Mouse (Mus musculus): Measurements from ENCODE around the gene Slc8a1. TPM values are rescaled to one million over a fixed set of nuclear protein-coding genes. Genes with fewer than 3 reads are reported as not detected.

The Slc8a1 gene
- total RNA-seq (2014; rRNA removed) (3.6 and 3.8 TPM in 2 replicates), polyA plus RNA-seq (2012; rRNA removed) (0.10 and 0.27 TPM in 2 replicates)

- no peak within 1 kb of the TSS for H3K4me3 ChIP-seq (ENCODE audit: insufficient read depth, low read depth, low read length)
- no peak for DNase-seq (ENCODE audit: extremely low read depth, low read depth, low spot score)
- WGBS: 80% methylated on average over 14 of the region's 14 CpGs
- no peaks in the 10 kb centered on the region for H3K27me3 ChIP-seq (ENCODE audit: control insufficient read depth, insufficient read depth, low read length)
- no peaks in the 10 kb centered on the region for H3K4me1 ChIP-seq (ENCODE audit: control insufficient read depth, insufficient read depth, low read length)
- H3K79me2 ChIP-seq (ENCODE audit: control insufficient read depth, insufficient read depth, low read length): no peaks in the 10 kb centered on the region
- TF ChIP-seq POLR2A (IDR thresholded peaks at IDR 0.05; ENCODE audit: extremely low read depth, insufficient read depth, low read length) (no peak), CTCF (IDR thresholded peaks at IDR 0.05; ENCODE audit: low read depth, low read length) (no peak)
- H3K27ac ChIP-seq (replicated peaks; ENCODE audit: insufficient read depth, low read depth, low read length): no peak within 1 kb of the TSS
- H3K9ac ChIP-seq (ENCODE audit: low read depth, low read length): no peak within 1 kb of the TSS
- no peaks in the 10 kb centered on the region for H3K36me3 ChIP-seq (ENCODE audit: control insufficient read depth, insufficient read depth, low read length)
Measured at GRCm38 (mm10) chr17:81738311-81738755, at the start of gene Slc8a1. Slc8a1 (minus strand) TSS chr17:81738377.

DNA sequence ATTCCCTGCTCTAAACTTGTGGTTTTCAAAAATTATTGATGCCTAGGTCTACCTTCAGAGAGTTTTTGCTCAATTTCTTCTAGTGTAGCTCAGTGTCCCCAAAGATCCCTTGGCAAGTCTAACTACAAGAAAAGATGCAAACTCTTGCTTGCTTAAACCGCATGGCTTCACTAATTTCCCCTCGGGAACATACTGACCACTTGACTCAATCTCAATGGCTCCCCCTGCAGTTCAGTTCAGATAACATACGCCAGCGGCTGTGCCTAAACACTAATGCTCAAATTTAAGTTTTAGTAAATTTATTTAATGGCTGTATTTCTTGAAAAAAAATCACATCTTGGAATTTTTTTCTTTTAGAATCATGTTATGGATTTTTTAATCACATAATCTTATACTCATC lies 49.2 kb upstream of the Slc8a1 start:
- WGBS: 34% methylated on average over 4 of the region's 4 CpGs
- TF ChIP-seq CTCF (IDR thresholded peaks at IDR 0.05; ENCODE audit: low read depth, low read length) (peak; percentile 20; the same call in 1 of the 2 replicates), POLR2A (IDR thresholded peaks at IDR 0.05; ENCODE audit: extremely low read depth, insufficient read depth, low read length) (no peak)
- H3K9ac ChIP-seq (ENCODE audit: low read depth, low read length): no peak overlapping the region
- no peaks in the 10 kb centered on the region for H3K27me3 ChIP-seq (ENCODE audit: control insufficient read depth, insufficient read depth, low read length)
- no peaks in the 10 kb centered on the region for H3K36me3 ChIP-seq (ENCODE audit: control insufficient read depth, insufficient read depth, low read length)
- no peaks in the 10 kb centered on the region for H3K4me1 ChIP-seq (ENCODE audit: control insufficient read depth, insufficient read depth, low read length)
- H3K79me2 ChIP-seq (ENCODE audit: control insufficient read depth, insufficient read depth, low read length): no peaks in the 10 kb centered on the region
- H3K27ac ChIP-seq (replicated peaks; ENCODE audit: insufficient read depth, low read depth, low read length): no peak overlapping the region
- H3K4me3 ChIP-seq (ENCODE audit: insufficient read depth, low read depth, low read length): no peak overlapping the region
- DNase-seq (ENCODE audit: extremely low read depth, low read depth, low spot score): peak; percentile 30

GRCm38 (mm10) chr17:81782326-81782725 lies 44.1 kb upstream of the Slc8a1 start:
- DNase-seq (ENCODE audit: extremely low read depth, low read depth, low spot score): no peak
- no peaks in the 10 kb centered on the region for H3K27me3 ChIP-seq (ENCODE audit: control insufficient read depth, insufficient read depth, low read length)
- no peaks in the 10 kb centered on the region for H3K79me2 ChIP-seq (ENCODE audit: control insufficient read depth, insufficient read depth, low read length)
- no peaks in the 10 kb centered on the region for H3K4me1 ChIP-seq (ENCODE audit: control insufficient read depth, insufficient read depth, low read length)
- H3K27ac ChIP-seq (replicated peaks; ENCODE audit: insufficient read depth, low read depth, low read length): no peak overlapping the region
- no peak overlapping the region for H3K4me3 ChIP-seq (ENCODE audit: insufficient read depth, low read depth, low read length)
- no peaks in the 10 kb centered on the region for H3K36me3 ChIP-seq (ENCODE audit: control insufficient read depth, insufficient read depth, low read length)
- no peak overlapping the region for H3K9ac ChIP-seq (ENCODE audit: low read depth, low read length)
- TF ChIP-seq CTCF (IDR thresholded peaks at IDR 0.05; ENCODE audit: low read depth, low read length): no peak
- TF ChIP-seq POLR2A (IDR thresholded peaks at IDR 0.05; ENCODE audit: extremely low read depth, insufficient read depth, low read length): no peak
- WGBS: 86% methylated on average over 4 of the region's 4 CpGs

GRCm38 (mm10) chr17:81781491-81781890 lies 43.3 kb upstream of the Slc8a1 start:
- no peaks in the 10 kb centered on the region for H3K27me3 ChIP-seq (ENCODE audit: control insufficient read depth, insufficient read depth, low read length)
- no peak for DNase-seq (ENCODE audit: extremely low read depth, low read depth, low spot score)
- no peak for TF ChIP-seq CTCF (IDR thresholded peaks at IDR 0.05; ENCODE audit: low read depth, low read length)
- TF ChIP-seq POLR2A (IDR thresholded peaks at IDR 0.05; ENCODE audit: extremely low read depth, insufficient read depth, low read length): no peak
- H3K79me2 ChIP-seq (ENCODE audit: control insufficient read depth, insufficient read depth, low read length): no peaks in the 10 kb centered on the region
- no peaks in the 10 kb centered on the region for H3K36me3 ChIP-seq (ENCODE audit: control insufficient read depth, insufficient read depth, low read length)
- no peak overlapping the region for H3K4me3 ChIP-seq (ENCODE audit: insufficient read depth, low read depth, low read length)
- no peak overlapping the region for H3K27ac ChIP-seq (replicated peaks; ENCODE audit: insufficient read depth, low read depth, low read length)
- H3K4me1 ChIP-seq (ENCODE audit: control insufficient read depth, insufficient read depth, low read length): no peaks in the 10 kb centered on the region
- 67% methylated on average over 5 of the region's 5 CpGs for WGBS
- no peak overlapping the region for H3K9ac ChIP-seq (ENCODE audit: low read depth, low read length)

DNA sequence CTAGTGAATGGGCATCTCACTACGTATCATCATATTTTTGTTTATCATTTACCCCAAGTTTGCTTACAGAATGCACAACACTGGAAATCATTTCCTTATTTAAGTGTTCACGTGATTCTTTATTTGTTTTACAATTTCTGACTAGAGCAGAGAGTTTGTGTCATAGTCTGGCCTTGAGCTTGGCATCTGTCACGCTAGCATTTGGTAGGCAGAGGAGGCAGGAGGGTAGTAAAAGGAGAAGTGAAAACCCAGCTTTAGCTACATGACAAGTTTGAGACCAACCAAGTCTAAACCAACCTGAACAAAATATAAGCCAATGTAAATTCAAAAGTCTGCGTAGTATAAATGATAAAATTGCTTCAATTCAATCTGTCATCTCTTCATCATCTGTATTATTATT lies 41.7 kb upstream of the Slc8a1 start:
- WGBS: 81% methylated on average over 4 of the region's 4 CpGs
- no peaks in the 10 kb centered on the region for H3K79me2 ChIP-seq (ENCODE audit: control insufficient read depth, insufficient read depth, low read length)
- TF ChIP-seq CTCF (IDR thresholded peaks at IDR 0.05; ENCODE audit: low read depth, low read length) (no peak), POLR2A (IDR thresholded peaks at IDR 0.05; ENCODE audit: extremely low read depth, insufficient read depth, low read length) (no peak)
- no peak overlapping the region for H3K4me3 ChIP-seq (ENCODE audit: insufficient read depth, low read depth, low read length)
- H3K4me1 ChIP-seq (ENCODE audit: control insufficient read depth, insufficient read depth, low read length): no peaks in the 10 kb centered on the region
- no peaks in the 10 kb centered on the region for H3K36me3 ChIP-seq (ENCODE audit: control insufficient read depth, insufficient read depth, low read length)
- no peak overlapping the region for H3K27ac ChIP-seq (replicated peaks; ENCODE audit: insufficient read depth, low read depth, low read length)
- DNase-seq (ENCODE audit: extremely low read depth, low read depth, low spot score): no peak
- no peaks in the 10 kb centered on the region for H3K27me3 ChIP-seq (ENCODE audit: control insufficient read depth, insufficient read depth, low read length)
- no peak overlapping the region for H3K9ac ChIP-seq (ENCODE audit: low read depth, low read length)

GRCm38 (mm10) chr17:81750664-81751063 lies 12.5 kb upstream of the Slc8a1 start:
- no peaks in the 10 kb centered on the region for H3K27me3 ChIP-seq (ENCODE audit: control insufficient read depth, insufficient read depth, low read length)
- WGBS: 71% methylated on average over 2 of the region's 2 CpGs

More at GRCm38 (mm10) chr17:81750664-81751063, 12.5 kb upstream of the Slc8a1 start:
- Histone ChIP-seq H3K36me3 (ENCODE audit: control insufficient read depth, insufficient read depth, low read length) (no peaks in the 10 kb centered on the region), H3K79me2 (ENCODE audit: control insufficient read depth, insufficient read depth, low read length) (no peaks in the 10 kb centered on the region), H3K9ac (ENCODE audit: low read depth, low read length) (no peak overlapping the region), H3K4me3 (ENCODE audit: insufficient read depth, low read depth, low read length) (no peak overlapping the region), H3K4me1 (ENCODE audit: control insufficient read depth, insufficient read depth, low read length) (no peaks in the 10 kb centered on the region), H3K27ac (replicated peaks; ENCODE audit: insufficient read depth, low read depth, low read length) (no peak overlapping the region)
- TF ChIP-seq POLR2A (IDR thresholded peaks at IDR 0.05; ENCODE audit: extremely low read depth, insufficient read depth, low read length) (no peak), CTCF (IDR thresholded peaks at IDR 0.05; ENCODE audit: low read depth, low read length) (no peak)
- no peak for DNase-seq (ENCODE audit: extremely low read depth, low read depth, low spot score)
